Mouse (Mus musculus): ENCODE measurements around the gene Itgav. TPM values are rescaled to one million over a fixed set of nuclear protein-coding genes. Genes with fewer than 3 reads are reported as not detected.

Itgav gene
- polyA plus RNA-seq (2017; shearing (Covaris generic)): 107 TPM

DNA sequence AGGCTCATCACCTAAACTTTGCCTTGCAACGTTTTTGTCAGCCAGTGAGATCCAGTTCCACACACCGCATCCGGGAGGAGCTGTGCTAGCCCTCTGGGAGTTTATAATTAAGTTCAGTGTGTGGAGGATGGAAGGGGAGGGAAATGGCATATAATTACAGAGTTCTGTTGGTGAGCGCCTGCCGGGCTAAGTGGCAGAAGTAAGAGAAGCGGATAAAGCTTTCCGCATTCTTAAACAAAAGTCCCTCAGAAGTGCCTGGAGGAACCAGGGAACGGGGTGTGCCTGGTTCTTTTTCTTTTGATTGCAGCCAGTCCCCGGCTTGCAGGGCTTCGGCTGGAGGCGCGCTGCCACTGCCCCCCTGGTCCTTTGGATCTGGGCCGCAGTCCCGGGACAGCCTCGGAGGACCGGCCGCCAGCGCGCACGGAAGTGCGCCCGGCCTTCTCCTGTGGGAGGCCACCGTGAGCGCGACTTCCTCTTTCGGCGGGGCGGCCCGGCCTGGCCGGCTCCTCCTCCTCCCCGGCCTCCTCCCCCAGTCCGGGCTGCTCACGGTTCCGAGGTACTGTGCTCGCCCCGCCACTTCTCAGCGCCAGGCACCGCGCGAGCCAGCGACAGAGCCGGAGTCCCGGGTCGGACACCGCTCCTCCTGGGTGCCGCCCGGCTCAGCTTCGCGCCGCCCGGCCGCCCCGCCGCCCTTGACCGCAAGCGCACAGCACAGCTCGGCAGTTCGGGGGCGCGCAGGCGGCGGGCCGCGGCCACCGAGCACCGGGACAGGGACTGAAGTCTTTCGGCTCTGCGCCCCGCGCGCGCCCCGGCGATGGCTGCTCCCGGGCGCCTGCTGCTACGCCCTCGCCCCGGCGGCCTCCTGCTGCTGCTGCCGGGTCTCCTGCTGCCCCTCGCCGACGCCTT, at the start of gene Itgav:
TSS of gene Itgav (plus strand) at position 477 of the 906 bp plus-strand sequence.

DNA sequence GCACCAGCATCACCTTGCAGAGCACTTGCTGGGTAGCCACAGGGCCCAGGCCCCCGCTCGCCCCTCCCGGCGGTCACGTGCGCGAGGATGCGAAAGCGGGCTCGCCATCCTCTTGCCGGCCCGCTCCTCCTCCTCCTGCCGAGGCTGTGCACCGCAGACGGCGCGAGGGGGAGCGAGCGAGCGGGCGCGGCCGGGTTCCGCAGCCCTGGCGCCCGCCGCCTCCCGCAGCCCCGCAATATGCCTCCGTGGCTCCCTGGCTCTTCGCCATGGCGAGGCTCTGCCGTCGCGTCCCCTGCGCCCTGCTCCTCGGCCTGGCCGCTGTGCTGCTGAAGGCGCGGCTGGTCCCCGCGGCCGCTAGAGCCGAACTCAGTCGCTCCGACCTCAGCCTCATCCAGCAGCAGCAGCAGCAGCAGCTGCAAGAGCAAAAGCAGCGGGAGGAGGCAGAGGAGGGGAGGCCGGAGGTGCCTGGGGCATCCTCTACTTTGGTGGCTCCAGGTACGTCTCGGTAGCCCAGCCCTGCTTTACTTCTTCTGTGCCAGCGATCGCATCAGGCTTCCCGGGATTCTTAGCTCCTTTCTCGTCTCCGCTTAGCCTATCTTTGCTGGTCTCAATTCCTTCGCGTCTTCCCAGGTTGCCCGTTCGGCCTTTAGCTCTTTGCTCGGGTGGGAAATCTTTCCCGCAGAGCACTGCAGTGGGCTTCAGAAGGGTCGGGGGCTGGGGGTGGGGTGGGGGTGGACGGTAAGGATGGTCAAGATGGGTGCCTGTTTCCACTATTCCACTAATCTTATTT, 88.5 kb downstream of the Itgav start, which contains the start of gene Fam171b:
TSS of gene Fam171b (plus strand) at position 154 of the 790 bp plus-strand sequence.

Other genes starting within 250 kb of the Itgav start
- gene Zc3h15, start 80.0 kb upstream of the Itgav start, polyA plus RNA-seq (2017; shearing (Covaris generic)): 148 TPM
- gene Fam171b, start 88.2 kb downstream of the Itgav start, polyA plus RNA-seq (2017; shearing (Covaris generic)): 0.67 TPM
- not detected for gene Zswim2, start 216.8 kb downstream of the Itgav start, polyA plus RNA-seq (2017; shearing (Covaris generic))
- gene Gm13698, start 231.3 kb downstream of the Itgav start, polyA plus RNA-seq (2017; shearing (Covaris generic)): not detected
- gene Gm13693, start 237.1 kb downstream of the Itgav start, polyA plus RNA-seq (2017; shearing (Covaris generic)): not detected
- not detected for gene Gm13695, start 242.9 kb downstream of the Itgav start, polyA plus RNA-seq (2017; shearing (Covaris generic))
- gene Gm13696, start 248.7 kb downstream of the Itgav start, polyA plus RNA-seq (2017; shearing (Covaris generic)): not detected

Measured in effector memory CD4-positive, alpha-beta T cell, adult 5 months (primary cell).